ENCODE assay signal across 9 mouse cellular contexts in genomic region chr11:114727826-114728186, GRCm38 (mm10). TPM values are rescaled to one million over a fixed set of nuclear protein-coding genes. Genes with fewer than 3 reads are reported as not detected.
DNase-seq lines count a peak whose midpoint lies in the region; ATAC-seq lines count a peak whose summit lies in the region.
"Had no signal": no experiment of that assay in that cellular context is flagged by ENCODE, and none has a peak within 500 bp of the region (broad histone marks: within the 10 kb centered on the region; RNA-seq: fewer than 3 reads in every experiment).

No protein-coding gene starts in this region.

- no peaks in the 10 kb centered on the region for H3K27me3 ChIP-seq in kidney, embryonic 14.5 days (ENCODE audit: control insufficient read depth, insufficient read depth, low read length)
- H3K27me3 ChIP-seq in embryonic facial prominence, embryonic 10.5 days (replicated peaks; ENCODE audit: low read depth, poor library complexity, severe bottlenecking), result peaks cover 13% of the 10 kb centered on the region
- H3K27me3 ChIP-seq in hindbrain, embryonic 13.5 days, result no peaks in the 10 kb centered on the region
- H3K27me3 ChIP-seq in midbrain, embryonic 12.5 days, result peaks cover 26% of the 10 kb centered on the region

- WGBS in kidney, embryonic 14.5 days, result 35% methylated on average over 5 of the region's 5 CpGs
- 23% methylated on average over 5 of the region's 5 CpGs for WGBS in embryonic facial prominence, embryonic 10.5 days
- WGBS in hindbrain, embryonic 13.5 days, result 27% methylated on average over 5 of the region's 5 CpGs
- WGBS in midbrain, embryonic 12.5 days, result 25% methylated on average over 5 of the region's 5 CpGs

- H3K4me2 ChIP-seq in kidney, embryonic 14.5 days (replicated peaks; ENCODE audit: low read depth, low read length), result peak overlapping the region; percentile 63
- H3K4me2 ChIP-seq in hindbrain, embryonic 13.5 days, result peak overlapping the region; percentile 65
- peak overlapping the region; percentile 52 for H3K4me2 ChIP-seq in midbrain, embryonic 12.5 days (replicated peaks)

- no peak overlapping the region for H3K9ac ChIP-seq in kidney, embryonic 14.5 days (ENCODE audit: low read depth, low read length)
- H3K9ac ChIP-seq in hindbrain, embryonic 13.5 days, result peak overlapping the region; percentile 54; the same call in 1 of the 2 replicates
- peak overlapping the region; percentile 26 for H3K9ac ChIP-seq in midbrain, embryonic 12.5 days (replicated peaks)

- H3K4me3 ChIP-seq in kidney, embryonic 14.5 days (ENCODE audit: low read length), result no peak overlapping the region
- H3K4me3 ChIP-seq in embryonic facial prominence, embryonic 10.5 days, result peak overlapping the region; percentile 51
- peak overlapping the region; percentile 34 for H3K4me3 ChIP-seq in hindbrain, embryonic 13.5 days
- no peak overlapping the region for H3K4me3 ChIP-seq in midbrain, embryonic 12.5 days

- H3K27ac ChIP-seq in kidney, embryonic 14.5 days (ENCODE audit: low read depth, low read length), result no peak overlapping the region
- H3K27ac ChIP-seq in embryonic facial prominence, embryonic 10.5 days (replicated peaks), result no peak overlapping the region
- H3K27ac ChIP-seq in hindbrain, embryonic 13.5 days, result peak overlapping the region; percentile 60; the same call in 1 of the 2 replicates
- no peak overlapping the region for H3K27ac ChIP-seq in midbrain, embryonic 12.5 days (replicated peaks)

- ATAC-seq in kidney, embryonic 14.5 days (ENCODE audit: low FRiP score, low TSS enrichment), result peak; percentile 18; the same call in 1 of the 2 replicates
- ATAC-seq in hindbrain, embryonic 13.5 days (ENCODE audit: low FRiP score), result no peak
- no peak for ATAC-seq in midbrain, embryonic 12.5 days (ENCODE audit: low FRiP score, low read depth)

- H3K36me3 ChIP-seq in kidney, embryonic 14.5 days (ENCODE audit: control insufficient read depth, insufficient read depth, low read length), result no peaks in the 10 kb centered on the region
- no peaks in the 10 kb centered on the region for H3K36me3 ChIP-seq in embryonic facial prominence, embryonic 10.5 days (replicated peaks)
- no peaks in the 10 kb centered on the region for H3K36me3 ChIP-seq in hindbrain, embryonic 13.5 days
- H3K36me3 ChIP-seq in midbrain, embryonic 12.5 days, result no peaks in the 10 kb centered on the region

- DNase-seq in kidney, postnatal 36 days, result no peak
- no peak for DNase-seq in embryonic facial prominence, embryonic 10.5 days (ENCODE audit: low spot score)
- no peak for DNase-seq in right cerebral cortex, postnatal 10 days (ENCODE audit: low spot score in 2 of 2)
- DNase-seq in thymus, adult 18-20 months, result no peak
- no peak for DNase-seq in gastrocnemius, postnatal 36 days

- H3K4me1 ChIP-seq in kidney, embryonic 14.5 days (ENCODE audit: control insufficient read depth, insufficient read depth, low read length), result 0 out of 2 replicates have a peak, but pooled peaks cover 9% of the 10 kb centered on the region
- peaks cover 48% of the 10 kb centered on the region for H3K4me1 ChIP-seq in embryonic facial prominence, embryonic 10.5 days
- H3K4me1 ChIP-seq in hindbrain, embryonic 13.5 days (replicated peaks), result peaks cover 40% of the 10 kb centered on the region
- H3K4me1 ChIP-seq in midbrain, embryonic 12.5 days, result peaks cover 20% of the 10 kb centered on the region

- intact Hi-C loops in gastrocnemius, postnatal 36 days (cut with DNase I), result loop anchor here (5.0 kb wide), 1 partner anchor 56 kb away; no protein-coding TSS in a partner anchor

- H3K9me3 ChIP-seq in kidney, embryonic 14.5 days (ENCODE audit: control insufficient read depth, low read length), result no peaks in the 10 kb centered on the region; the same call in 1 of the 2 replicates
- H3K9me3 ChIP-seq in embryonic facial prominence, embryonic 10.5 days, result no peaks in the 10 kb centered on the region
- H3K9me3 ChIP-seq in hindbrain, embryonic 13.5 days, result no peaks in the 10 kb centered on the region
- H3K9me3 ChIP-seq in midbrain, embryonic 12.5 days, result no peaks in the 10 kb centered on the region

RNA-seq across cellular contexts. Expression of gene Dnaic2, which starts 0.6 kb away (rescaled TPM):
- polyA plus RNA-seq in kidney, embryonic 14.5 days (2014; fragmentation: Nextera tagmentation; extraction: Ambion mirVana), result 0.28 and 0.36 TPM in 2 replicates
- polyA plus RNA-seq in embryonic facial prominence, embryonic 10.5 days (2016; fragmentation: Nextera tagmentation; extraction: Ambion mirVana), result 1.7 and 1.8 TPM in 2 replicates
- 2.9 and 3.8 TPM in 2 replicates for polyA plus RNA-seq in hindbrain, embryonic 13.5 days (2015; fragmentation: Nextera tagmentation; extraction: Ambion mirVana)
- 1.3 and 2.4 TPM in 2 replicates for polyA plus RNA-seq in midbrain, embryonic 12.5 days (2016; fragmentation: Nextera tagmentation; extraction: Ambion mirVana)
- under 1 TPM; 0.07 to 0.33 TPM for total RNA-seq in gastrocnemius, postnatal 36 days (2021)
- total RNA-seq: liver, adult 2 months had no signal

RNA-seq across cellular contexts. Expression of gene Kif19a, which starts 37.4 kb away (rescaled TPM):
- 0.14 and 0.21 TPM in 2 replicates for polyA plus RNA-seq in kidney, embryonic 14.5 days (2014; fragmentation: Nextera tagmentation; extraction: Ambion mirVana)
- 1.3 and 2.0 TPM in 2 replicates for polyA plus RNA-seq in embryonic facial prominence, embryonic 10.5 days (2016; fragmentation: Nextera tagmentation; extraction: Ambion mirVana)
- polyA plus RNA-seq in hindbrain, embryonic 13.5 days (2015; fragmentation: Nextera tagmentation; extraction: Ambion mirVana), result 1.2 and 1.3 TPM in 2 replicates
- 0.45 and 0.73 TPM in 2 replicates for polyA plus RNA-seq in midbrain, embryonic 12.5 days (2016; fragmentation: Nextera tagmentation; extraction: Ambion mirVana)
- total RNA-seq in gastrocnemius, postnatal 36 days (2021), result 1 to 10 TPM; 1.3 TPM

RNA-seq across cellular contexts. Expression of gene Ttyh2, which starts 52.6 kb away (rescaled TPM):
- 9.1 and 10.4 TPM in 2 replicates for polyA plus RNA-seq in kidney, embryonic 14.5 days (2014; fragmentation: Nextera tagmentation; extraction: Ambion mirVana)
- 14.9 and 16.1 TPM in 2 replicates for polyA plus RNA-seq in embryonic facial prominence, embryonic 10.5 days (2016; fragmentation: Nextera tagmentation; extraction: Ambion mirVana)
- polyA plus RNA-seq in hindbrain, embryonic 13.5 days (2015; fragmentation: Nextera tagmentation; extraction: Ambion mirVana), result 33.0 and 33.9 TPM in 2 replicates
- 12.3 and 15.1 TPM in 2 replicates for polyA plus RNA-seq in midbrain, embryonic 12.5 days (2016; fragmentation: Nextera tagmentation; extraction: Ambion mirVana)
- total RNA-seq in gastrocnemius, postnatal 36 days (2021), result 10 to 100 TPM; 16.0 to 19.4 TPM

RNA-seq across cellular contexts. Expression of gene Rpl38, which starts 59.5 kb away (rescaled TPM):
- 1,061 and 1,397 TPM in 2 replicates for polyA plus RNA-seq in kidney, embryonic 14.5 days (2014; fragmentation: Nextera tagmentation; extraction: Ambion mirVana)
- polyA plus RNA-seq in embryonic facial prominence, embryonic 10.5 days (2016; fragmentation: Nextera tagmentation; extraction: Ambion mirVana), result 1,047 and 1,098 TPM in 2 replicates
- polyA plus RNA-seq in hindbrain, embryonic 13.5 days (2015; fragmentation: Nextera tagmentation; extraction: Ambion mirVana), result 809 and 885 TPM in 2 replicates
- polyA plus RNA-seq in midbrain, embryonic 12.5 days (2016; fragmentation: Nextera tagmentation; extraction: Ambion mirVana), result 839 and 864 TPM in 2 replicates
- total RNA-seq in gastrocnemius, postnatal 36 days (2021), result 100 to 1,000 TPM; 432 to 556 TPM

Comparison
In these comparisons a context has a peak if more than half of its experiments do, and no peak if none do; other contexts are left out.
1. H3K4me3 ChIP-seq: peak in embryonic facial prominence, embryonic 10.5 days (single experiment) and hindbrain, embryonic 13.5 days (single experiment); none in kidney, embryonic 14.5 days (single experiment) and midbrain, embryonic 12.5 days (single experiment).
2. Peak in every context shown above with its lines, with median percentiles within 50 percentile points of each other: H3K4me2 ChIP-seq.